Mouse (Mus musculus): ENCODE data around the gene Tacc2.
"Not testable (repeated sequence)": the region's sequence is repeated elsewhere in the genome, so short reads cannot be mapped to it uniquely, and the experiment has no call there.

DNA sequence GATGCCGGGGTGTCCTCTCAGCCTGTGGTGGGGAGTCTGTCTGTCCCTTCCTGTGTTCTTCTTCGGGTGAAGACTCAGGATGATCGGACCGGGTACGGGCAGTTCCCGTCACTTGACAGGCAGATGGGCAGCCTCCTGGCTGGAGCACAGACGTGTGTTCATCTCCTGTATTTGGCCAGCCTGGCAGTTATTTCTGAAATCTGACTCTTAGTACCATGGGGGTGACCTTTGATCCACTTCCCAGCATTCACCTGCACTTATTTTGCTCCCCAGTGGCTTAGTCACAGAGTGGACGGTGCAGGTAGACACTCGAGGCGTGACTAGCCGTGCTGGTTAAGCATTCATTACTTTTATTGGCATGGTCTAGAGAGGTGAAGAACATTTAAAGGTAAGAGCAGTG, 15.7 kb downstream of the Tacc2 start:
- TF ChIP-seq EP300 (optimal IDR thresholded peaks at IDR 0.05); CTCF (IDR thresholded peaks at IDR 0.05; ENCODE audit: low read depth): not testable (repeated sequence)

All from stomach, postnatal 0 days (tissue).